10 mouse cellular contexts compared by ENCODE assay signal in genomic region chr5:120566101-120566500, GRCm38 (mm10). TPM values are rescaled to one million over a fixed set of nuclear protein-coding genes. Genes with fewer than 3 reads are reported as not detected.
A peak's percentile ranks its signal among the peaks of the same experiment; 100 is the strongest.
DNase-seq lines count a peak whose midpoint lies in the region; ATAC-seq and TF ChIP-seq lines count a peak whose summit lies in the region.
"Had no signal": no experiment of that assay in that cellular context is flagged by ENCODE, and none has a peak within 500 bp of the region (broad histone marks: within the 10 kb centered on the region; RNA-seq: fewer than 3 reads in every experiment).

No protein-coding gene starts in this region.

- DNase-seq in layer of hippocampus, adult 2 months (ENCODE audit: low spot score in 2 of 2), result peak in 1 of 2 experiments; percentile 43
- no peak for DNase-seq in layer of hippocampus, postnatal 36 days
- peak; percentile 75 for DNase-seq in brain, embryonic 18.5 days (ENCODE audit: low read depth, low spot score)
- peak; percentile 97 for DNase-seq in forebrain, embryonic 14.5 days (ENCODE audit: low spot score)
- peak; percentile 74 for DNase-seq in lung, postnatal 36 days
- DNase-seq in B cell, adult 2 months, result no peak
- no peak for DNase-seq in spleen, adult 18-20 months

- peak overlapping the region; percentile 85 for H3K27ac ChIP-seq in layer of hippocampus, adult 2 months
- peak overlapping the region; percentile 92 for H3K27ac ChIP-seq in forebrain, embryonic 14.5 days (ENCODE audit: low read depth, low read length)
- peak overlapping the region; percentile 30 for H3K27ac ChIP-seq in intestine, embryonic 16.5 days (ENCODE audit: low read length)
- H3K27ac ChIP-seq: macrophage had no signal

- no peaks in the 10 kb centered on the region for H3K27me3 ChIP-seq in forebrain, embryonic 14.5 days (replicated peaks; ENCODE audit: control insufficient read depth, insufficient read depth, low read length)
- no peaks in the 10 kb centered on the region for H3K27me3 ChIP-seq in intestine, embryonic 16.5 days (replicated peaks; ENCODE audit: control insufficient read depth, insufficient read depth, low read length)
- H3K27me3 ChIP-seq: CH12.LX had no signal

- TF ChIP-seq CTCF in layer of hippocampus, adult 2 months (conservative IDR thresholded peaks at IDR 0.05), result no peak

- H3K36me3 ChIP-seq in forebrain, embryonic 14.5 days (ENCODE audit: control insufficient read depth, insufficient read depth, low read length), result no peaks in the 10 kb centered on the region
- no peaks in the 10 kb centered on the region for H3K36me3 ChIP-seq in intestine, embryonic 16.5 days (ENCODE audit: control insufficient read depth, insufficient read depth, low read length)

- 11% methylated on average over 5 of the region's 5 CpGs for WGBS in forebrain, embryonic 14.5 days
- 70% methylated on average over 5 of the region's 5 CpGs for WGBS in intestine, embryonic 16.5 days

- peaks cover 63% of the 10 kb centered on the region for H3K4me1 ChIP-seq in forebrain, embryonic 14.5 days (ENCODE audit: control insufficient read depth, insufficient read depth, low read length)
- H3K4me1 ChIP-seq in intestine, embryonic 16.5 days (ENCODE audit: control insufficient read depth, insufficient read depth, low read length), result peaks cover 84% of the 10 kb centered on the region

- no peak overlapping the region for H3K4me3 ChIP-seq in layer of hippocampus, adult 2 months
- H3K4me3 ChIP-seq in forebrain, embryonic 14.5 days (ENCODE audit: low read depth, low read length), result no peak overlapping the region
- H3K4me3 ChIP-seq in intestine, embryonic 16.5 days (ENCODE audit: low read length), result no peak overlapping the region

- peak overlapping the region; percentile 15 for H3K4me2 ChIP-seq in forebrain, embryonic 14.5 days (ENCODE audit: low read length)
- H3K4me2 ChIP-seq in intestine, embryonic 16.5 days (ENCODE audit: low read depth, low read length), result no peak overlapping the region

- peak overlapping the region; percentile 33 for H3K9ac ChIP-seq in forebrain, embryonic 14.5 days (ENCODE audit: low read length)
- H3K9ac ChIP-seq in intestine, embryonic 16.5 days (ENCODE audit: low read depth, low read length), result peak overlapping the region; percentile 47; the same call in 1 of the 2 replicates

- peak; percentile 81 for ATAC-seq in forebrain, embryonic 14.5 days
- ATAC-seq in intestine, embryonic 16.5 days, result no peak

- H3K9me3 ChIP-seq in forebrain, embryonic 14.5 days (replicated peaks; ENCODE audit: control insufficient read depth, low read length), result no peaks in the 10 kb centered on the region
- H3K9me3 ChIP-seq in intestine, embryonic 16.5 days (ENCODE audit: control insufficient read depth, low read length), result no peaks in the 10 kb centered on the region

RNA-seq across cellular contexts. Expression of gene Tpcn1, which starts 22.4 kb away (rescaled TPM):
- total RNA-seq in layer of hippocampus, adult 2 months (2021), result 10 to 100 TPM; 34.8 to 40.8 TPM
- 10 to 100 TPM; 35.0 to 36.4 TPM for total RNA-seq in layer of hippocampus, postnatal 36 days (2021)
- polyA plus RNA-seq in forebrain, embryonic 14.5 days (2014; fragmentation: Nextera tagmentation; extraction: Ambion mirVana), result 10.5 and 13.3 TPM in 2 replicates
- polyA plus RNA-seq in intestine, embryonic 16.5 days (2015; fragmentation: Nextera tagmentation; extraction: Ambion mirVana), result 21.4 and 23.9 TPM in 2 replicates

RNA-seq across cellular contexts. Expression of gene Iqcd, which starts 22.7 kb away (rescaled TPM):
- 1 to 10 TPM in 1 of 2 experiments, under 1 TPM in 1; 1.00 to 1.2 TPM for total RNA-seq in layer of hippocampus, adult 2 months (2021)
- 1 to 10 TPM in 1 of 2 experiments, under 1 TPM in 1; 0.35 to 1.2 TPM for total RNA-seq in layer of hippocampus, postnatal 36 days (2021)
- 2.0 and 2.4 TPM in 2 replicates for polyA plus RNA-seq in forebrain, embryonic 14.5 days (2014; fragmentation: Nextera tagmentation; extraction: Ambion mirVana)
- 0.17 and 0.27 TPM in 2 replicates for polyA plus RNA-seq in intestine, embryonic 16.5 days (2015; fragmentation: Nextera tagmentation; extraction: Ambion mirVana)

RNA-seq across cellular contexts. Expression of gene Rita1, which starts 46.3 kb away (rescaled TPM):
- total RNA-seq in layer of hippocampus, adult 2 months (2021), result 10 to 100 TPM; 23.7 to 28.0 TPM
- 10 to 100 TPM; 29.1 to 29.6 TPM for total RNA-seq in layer of hippocampus, postnatal 36 days (2021)
- 15.9 and 18.3 TPM in 2 replicates for polyA plus RNA-seq in forebrain, embryonic 14.5 days (2014; fragmentation: Nextera tagmentation; extraction: Ambion mirVana)
- 12.7 and 12.8 TPM in 2 replicates for polyA plus RNA-seq in intestine, embryonic 16.5 days (2015; fragmentation: Nextera tagmentation; extraction: Ambion mirVana)

RNA-seq across cellular contexts. Expression of gene Ddx54, which starts 46.4 kb away (rescaled TPM):
- 10 to 100 TPM; 36.8 to 37.2 TPM for total RNA-seq in layer of hippocampus, adult 2 months (2021)
- 10 to 100 TPM; 34.4 to 39.5 TPM for total RNA-seq in layer of hippocampus, postnatal 36 days (2021)
- 26.9 and 33.1 TPM in 2 replicates for polyA plus RNA-seq in forebrain, embryonic 14.5 days (2014; fragmentation: Nextera tagmentation; extraction: Ambion mirVana)
- 50.8 and 51.4 TPM in 2 replicates for polyA plus RNA-seq in intestine, embryonic 16.5 days (2015; fragmentation: Nextera tagmentation; extraction: Ambion mirVana)

RNA-seq across cellular contexts. Expression of gene Slc8b1, which starts 55.1 kb away (rescaled TPM):
- 10 to 100 TPM in 1 of 2 experiments, 1 to 10 TPM in 1; 8.7 to 12.1 TPM for total RNA-seq in layer of hippocampus, adult 2 months (2021)
- total RNA-seq in layer of hippocampus, postnatal 36 days (2021), result 1 to 10 TPM; 7.6 to 8.7 TPM
- polyA plus RNA-seq in forebrain, embryonic 14.5 days (2014; fragmentation: Nextera tagmentation; extraction: Ambion mirVana), result 0.67 and 1.5 TPM in 2 replicates
- polyA plus RNA-seq in intestine, embryonic 16.5 days (2015; fragmentation: Nextera tagmentation; extraction: Ambion mirVana), result 6.9 and 7.6 TPM in 2 replicates

Comparison
In these comparisons a context has a peak if more than half of its experiments do, and no peak if none do; other contexts are left out.
1. DNase-seq: peak in brain, embryonic 18.5 days (single experiment), forebrain, embryonic 14.5 days (single experiment) and lung, postnatal 36 days (single experiment); none in layer of hippocampus, postnatal 36 days (0 of 2), B cell, adult 2 months (0 of 2) and spleen, adult 18-20 months (0 of 2).
2. H3K27ac ChIP-seq: peak in every context shown above with its lines; median percentile 92 in forebrain, embryonic 14.5 days; 85 in layer of hippocampus, adult 2 months; 30 in intestine, embryonic 16.5 days.